Mouse (Mus musculus) erythroblast, embryonic 14.5 days (primary cell): ENCODE measurements around the gene Col7a1. TPM values are rescaled to one million over a fixed set of nuclear protein-coding genes. Genes with fewer than 3 reads are reported as not detected.
A peak's percentile ranks its signal among the peaks of the same experiment; 100 is the strongest.

Experiments used
- H3K27me3 ChIP-seq: 2 replicates; pipeline ENCODE4 v1.6.1; 2012; ENCODE audit warnings: inconsistent platforms; ENCODE audit not compliant: control insufficient read depth
- H3K36me3 ChIP-seq: 2 replicates; pipeline ENCODE4 v1.6.1; 2012; ENCODE audit warnings: mild to moderate bottlenecking, inconsistent platforms; ENCODE audit not compliant: control insufficient read depth
- H3K4me1 ChIP-seq: 2 replicates; pipeline ENCODE4 v1.6.1; 2012; ENCODE audit warnings: inconsistent platforms; ENCODE audit not compliant: control insufficient read depth
- H3K4me3 ChIP-seq: replicated peaks from 2 replicates; pipeline ENCODE3; 2012; ENCODE audit warnings: moderate library complexity, mild to moderate bottlenecking, inconsistent platforms
- H3K9me3 ChIP-seq: 2 replicates; pipeline ENCODE4 v1.6.1; 2012; ENCODE audit warnings: low read length, inconsistent platforms, mixed read lengths; ENCODE audit not compliant: control insufficient read depth
- GATA1 ChIP-seq: IDR thresholded peaks from 2 replicates; pipeline ENCODE4 v1.6.1; 2012; ENCODE audit warnings: low read length, inconsistent platforms, mixed read lengths
- TAL1 ChIP-seq: IDR thresholded peaks from 3 replicates; pipeline ENCODE4 v1.6.1; 2012; ENCODE audit warnings: low read length, inconsistent platforms, mixed read lengths
- polyA plus RNA-seq: library from polyadenylated mRNA; stranded (reverse); fragments of >175 nt; gene quantifications from 2 replicates; pipeline ENCODE4 v1.2.3, GENCODE M21; 2012

Gene Col7a1
- 0.02 and 0.05 TPM in 2 replicates for polyA plus RNA-seq

DNA sequence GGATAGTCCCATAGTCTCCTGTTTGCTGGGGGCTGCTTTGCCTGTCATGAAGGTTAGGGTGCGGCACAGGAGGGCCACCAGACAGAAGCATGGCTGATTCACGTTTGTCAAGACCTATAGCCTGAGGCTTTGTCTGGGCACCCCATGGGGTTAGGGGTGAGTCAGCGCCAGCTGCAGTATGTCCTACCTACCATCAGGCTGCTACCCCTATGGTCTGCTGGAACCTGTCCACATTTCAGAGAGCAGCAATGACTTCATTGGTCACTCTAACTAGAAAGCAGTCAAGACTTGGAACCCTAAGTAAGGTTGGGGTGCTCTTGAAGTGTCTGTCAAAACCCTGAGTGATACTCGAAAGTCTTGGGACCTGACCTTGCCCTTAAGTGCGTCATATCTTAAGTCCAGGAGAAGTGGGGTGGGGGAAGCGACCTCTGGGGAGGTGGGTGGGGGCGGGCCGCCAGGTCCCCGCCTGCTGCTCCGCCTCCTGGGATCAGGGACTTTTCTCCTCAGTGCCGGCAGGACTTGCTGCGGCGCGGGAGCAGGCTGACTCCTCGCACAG lies at the start of gene Col7a1:
Col7a1 (plus strand) TSS at position 506 of the 556 bp plus-strand sequence.
- Histone ChIP-seq H3K27me3 (peaks cover 26% of the 10 kb centered on the region), H3K4me3 (no peak within 1 kb of the TSS), H3K4me1 (no peaks in the 10 kb centered on the region), H3K36me3 (peaks cover 28% of the 10 kb centered on the region), H3K9me3 (no peaks in the 10 kb centered on the region)
- TF ChIP-seq TAL1 (no peak), GATA1 (no peak)

DNA sequence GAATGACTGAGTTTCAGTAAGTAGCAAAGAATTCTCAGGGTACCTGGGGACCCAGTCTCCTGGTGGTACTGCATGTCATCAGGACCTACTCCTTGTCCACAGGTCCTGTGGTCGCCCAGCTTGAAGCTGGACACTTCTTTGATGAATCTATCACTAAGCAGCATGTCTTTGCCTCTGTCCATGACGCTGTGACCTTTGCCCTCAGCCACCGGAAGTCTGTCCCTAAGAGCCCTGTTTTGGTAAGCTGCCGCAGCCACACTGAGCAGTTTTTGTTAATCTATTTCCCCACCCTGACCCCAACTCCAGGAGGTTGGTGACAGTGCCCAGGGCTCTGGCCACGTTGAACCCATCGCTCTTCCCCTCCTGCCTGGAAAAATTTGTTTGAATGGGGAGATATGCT lies 41.1 kb upstream of the Col7a1 start:
- Histone ChIP-seq H3K9me3 (no peaks in the 10 kb centered on the region), H3K27me3 (no peaks in the 10 kb centered on the region), H3K36me3 (no peaks in the 10 kb centered on the region), H3K4me3 (no peak overlapping the region), H3K4me1 (no peaks in the 10 kb centered on the region)
- no peak for TF ChIP-seq GATA1

DNA sequence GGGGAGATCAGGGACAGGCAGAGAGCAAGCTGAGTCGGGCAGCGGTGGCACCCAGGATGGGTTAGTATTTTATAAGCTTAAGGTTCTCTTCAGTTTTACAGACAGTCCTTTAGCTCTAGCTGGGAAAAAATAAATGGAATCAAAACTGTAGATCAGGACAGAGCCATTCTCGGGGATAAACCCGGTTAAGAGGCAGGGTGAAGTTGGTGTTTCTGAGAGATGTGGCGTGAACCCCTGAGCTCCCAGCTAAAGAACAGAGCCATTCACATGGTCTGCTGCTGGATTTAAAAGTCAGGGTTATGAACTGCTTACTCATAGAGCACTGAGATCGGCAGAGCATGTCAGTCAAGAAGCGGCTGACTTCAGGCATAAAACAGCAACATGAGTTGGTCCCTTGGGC lies 40.2 kb upstream of the Col7a1 start:
- H3K27me3 ChIP-seq: no peaks in the 10 kb centered on the region
- no peaks in the 10 kb centered on the region for H3K36me3 ChIP-seq
- H3K4me3 ChIP-seq: no peak overlapping the region
- H3K9me3 ChIP-seq: no peaks in the 10 kb centered on the region
- TF ChIP-seq GATA1 (no peak), TAL1 (no peak)
- no peaks in the 10 kb centered on the region for H3K4me1 ChIP-seq

DNA sequence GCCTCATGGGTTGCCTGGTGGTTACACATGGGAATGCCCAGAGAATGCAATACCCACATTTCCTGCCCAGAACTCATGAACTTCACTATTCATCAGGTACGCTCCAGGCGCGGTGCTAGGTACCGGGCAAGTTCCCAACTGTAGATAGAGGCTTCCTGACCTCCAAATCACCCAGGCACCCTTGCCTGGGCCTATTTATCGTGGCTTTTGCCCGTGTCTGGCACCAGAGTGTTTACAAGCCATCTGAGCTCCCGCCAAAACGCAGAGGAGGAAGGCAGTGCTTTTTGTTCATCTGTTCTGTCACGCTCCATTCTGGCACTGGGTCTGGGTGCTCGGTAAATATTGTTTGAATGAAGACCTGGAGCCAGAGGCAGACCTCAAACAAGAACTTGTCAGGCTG lies 39.8 kb upstream of the Col7a1 start:
- Histone ChIP-seq H3K27me3 (no peaks in the 10 kb centered on the region), H3K4me3 (no peak overlapping the region), H3K4me1 (no peaks in the 10 kb centered on the region), H3K9me3 (no peaks in the 10 kb centered on the region), H3K36me3 (no peaks in the 10 kb centered on the region)
- TF ChIP-seq GATA1: no peak
- no peak for TF ChIP-seq TAL1

DNA sequence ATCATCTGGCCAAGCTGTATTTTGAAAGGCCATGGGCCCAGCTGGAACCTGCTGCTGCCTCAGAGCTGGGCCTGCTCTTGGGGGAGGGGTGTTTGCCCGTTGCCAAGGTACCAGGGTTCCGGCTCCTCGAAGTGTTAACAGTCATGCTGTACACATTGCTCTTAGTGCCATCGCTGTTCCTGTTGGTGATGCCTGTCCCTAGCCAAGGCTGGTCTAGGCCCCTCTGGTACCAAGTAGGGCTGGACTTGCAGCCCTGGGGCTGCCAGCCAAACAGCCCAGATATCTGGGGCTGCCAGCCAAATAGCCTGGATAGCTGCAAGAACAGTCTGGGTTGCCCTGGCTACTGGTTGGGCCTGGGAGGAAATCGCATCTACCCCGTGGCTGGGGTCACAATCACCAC lies 38.9 kb upstream of the Col7a1 start, which contains the start of gene Tmem89:
Tmem89 (plus strand) TSS at position 129 of the 400 bp plus-strand sequence.
- Histone ChIP-seq H3K27me3 (no peaks in the 10 kb centered on the region), H3K4me1 (no peaks in the 10 kb centered on the region), H3K4me3 (no peak within 1 kb of the TSS), H3K9me3 (no peaks in the 10 kb centered on the region), H3K36me3 (no peaks in the 10 kb centered on the region)
- TF ChIP-seq TAL1: no peak
- TF ChIP-seq GATA1: no peak

DNA sequence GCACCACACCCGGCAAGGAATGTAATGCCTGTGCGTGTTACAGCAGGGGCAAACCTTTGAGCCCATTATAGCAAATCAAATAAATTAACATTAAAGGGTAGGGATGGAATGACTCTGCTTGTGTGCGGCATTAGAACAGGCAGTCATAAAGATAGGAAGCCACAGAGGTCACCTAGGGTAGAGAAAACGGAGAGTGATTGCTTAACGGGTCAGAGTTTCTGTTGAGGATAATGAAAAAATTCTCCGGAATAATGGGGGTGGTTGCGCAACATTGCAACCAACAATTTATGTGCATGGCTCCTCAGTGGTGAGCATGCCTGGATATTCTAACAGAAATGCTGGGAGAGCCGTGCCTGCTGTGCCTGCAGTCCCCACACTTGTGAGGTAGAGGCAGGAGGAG lies 27.5 kb upstream of the Col7a1 start:
- no peaks in the 10 kb centered on the region for H3K4me1 ChIP-seq
- TF ChIP-seq TAL1: no peak
- no peak for TF ChIP-seq GATA1
- peaks cover 10% of the 10 kb centered on the region for H3K27me3 ChIP-seq
- H3K36me3 ChIP-seq: no peaks in the 10 kb centered on the region
- no peak overlapping the region for H3K4me3 ChIP-seq
- H3K9me3 ChIP-seq: no peaks in the 10 kb centered on the region

DNA sequence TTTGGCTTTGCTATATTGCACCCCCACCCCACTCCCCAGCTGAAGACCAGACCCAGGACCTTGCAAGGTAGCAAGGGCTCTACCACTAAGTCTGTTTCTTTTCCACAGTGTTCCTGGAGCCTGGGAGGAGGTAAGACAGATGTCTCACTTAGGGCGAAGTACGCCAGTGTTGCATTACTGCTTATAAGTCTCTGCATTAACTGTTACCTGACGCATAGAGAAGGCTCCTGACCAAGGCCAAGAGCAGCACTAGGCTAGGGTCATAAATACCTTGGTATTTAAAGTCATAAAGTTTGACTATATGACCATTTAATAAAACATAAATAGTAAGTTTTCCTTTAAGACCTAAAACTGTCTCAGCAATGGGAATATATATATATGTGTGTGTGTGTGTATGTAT lies 25.0 kb upstream of the Col7a1 start:
- Histone ChIP-seq H3K4me1 (no peaks in the 10 kb centered on the region), H3K27me3 (peaks cover 8% of the 10 kb centered on the region; the same call in 1 of the 2 replicates), H3K4me3 (no peak overlapping the region), H3K36me3 (no peaks in the 10 kb centered on the region), H3K9me3 (no peaks in the 10 kb centered on the region)
- TF ChIP-seq TAL1 (no peak), GATA1 (no peak)

DNA sequence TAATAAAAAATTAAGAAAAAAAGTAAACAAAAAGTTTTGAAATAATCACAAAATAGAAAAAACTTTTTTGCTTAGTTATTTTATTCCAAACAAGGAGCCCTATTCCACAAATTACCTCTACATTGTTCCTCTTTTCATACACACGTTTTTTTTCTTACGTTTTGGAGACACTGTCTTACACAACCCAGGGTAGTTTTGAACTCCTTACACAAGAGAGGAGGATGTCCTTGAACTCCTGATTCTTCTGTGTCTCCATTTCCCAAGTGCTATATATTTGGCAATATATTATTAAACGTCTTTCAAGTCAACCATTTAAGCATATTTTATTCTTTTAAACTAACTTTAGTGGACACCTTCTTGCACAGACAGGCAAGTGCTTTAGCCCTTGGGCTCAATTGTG lies 17.4 kb upstream of the Col7a1 start:
- peaks cover 30% of the 10 kb centered on the region for H3K36me3 ChIP-seq
- H3K4me1 ChIP-seq: peaks cover 23% of the 10 kb centered on the region
- H3K9me3 ChIP-seq: no peaks in the 10 kb centered on the region
- TF ChIP-seq TAL1 (no peak), GATA1 (no peak)
- no peaks in the 10 kb centered on the region for H3K27me3 ChIP-seq
- peak overlapping the region; percentile 76 for H3K4me3 ChIP-seq

DNA sequence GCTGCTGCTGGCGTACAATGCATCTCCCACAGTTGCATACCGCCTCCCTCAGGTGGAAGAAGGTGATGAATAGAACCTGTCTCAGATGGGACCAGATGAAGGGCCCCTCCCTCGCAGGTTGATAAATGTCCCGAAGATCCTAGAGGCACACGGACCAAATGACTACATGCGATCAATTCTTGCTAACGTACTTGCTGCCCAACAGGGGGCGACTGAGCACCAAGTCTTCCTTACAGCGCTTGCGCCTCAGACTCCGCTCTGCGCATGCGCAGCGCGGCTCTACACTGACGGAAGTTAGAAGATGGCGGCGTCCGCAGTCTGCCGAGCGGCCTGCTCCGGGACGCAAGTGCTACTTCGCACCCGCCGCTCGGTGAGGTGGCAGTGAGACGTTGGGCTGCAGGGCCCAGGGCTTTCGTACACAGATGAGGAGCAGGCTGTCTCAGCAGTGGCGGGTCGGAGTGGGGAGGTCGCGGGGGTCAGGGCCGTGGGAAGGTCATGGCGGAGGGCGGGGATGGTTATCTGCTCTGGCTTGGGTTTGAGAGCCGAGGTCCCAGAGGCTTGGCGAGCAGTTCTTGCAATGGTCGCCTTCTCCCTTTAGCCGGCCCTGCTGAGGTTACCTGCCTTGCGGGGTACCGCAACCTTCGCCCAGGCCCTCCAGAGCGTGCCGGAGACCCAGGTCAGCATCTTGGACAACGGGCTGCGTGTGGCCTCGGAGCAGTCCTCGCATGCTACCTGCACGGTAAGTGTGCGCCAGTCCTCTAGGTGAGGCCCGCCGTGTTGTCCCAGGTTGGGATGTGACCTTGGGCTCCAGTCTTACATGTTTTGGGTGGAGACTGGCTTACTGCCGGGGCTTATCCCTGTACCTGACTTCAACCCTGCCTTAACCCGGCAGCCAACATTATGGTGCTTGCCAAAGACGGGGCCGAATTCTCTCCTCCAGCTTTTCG lies 16.7 kb upstream of the Col7a1 start, which contains the start of gene Uqcrc1:
Uqcrc1 (plus strand) TSS at position 216 of the 947 bp plus-strand sequence.
- TF ChIP-seq GATA1: no peak
- TF ChIP-seq TAL1: no peak
- Histone ChIP-seq H3K27me3 (no peaks in the 10 kb centered on the region), H3K4me1 (peaks cover 27% of the 10 kb centered on the region), H3K9me3 (no peaks in the 10 kb centered on the region), H3K4me3 (peak within 1 kb of the TSS; percentile 76), H3K36me3 (peaks cover 37% of the 10 kb centered on the region)
